Mouse (Mus musculus) intestine, embryonic 15.5 days (tissue): Measurements from ENCODE around the gene Rnaseh2c. TPM values are rescaled to one million over a fixed set of nuclear protein-coding genes. Genes with fewer than 3 reads are reported as not detected.
A peak's percentile ranks its signal among the peaks of the same experiment; 100 is the strongest.

ENCODE experiments used
- ATAC-seq: fragments of 200-750 bp; cut with Nextera tagmentation; 2 replicates; pipeline ENCODE4 v1.8.0; 2017; ENCODE audit warnings: moderate TSS enrichment, moderate library complexity
- H3K27ac ChIP-seq: fragments of 300-500 bp; sonication (generic); 2 replicates; pipeline ENCODE4 v1.5.1; 2015; ENCODE audit warnings: mild to moderate bottlenecking, inconsistent platforms
- H3K27me3 ChIP-seq: fragments of 300-500 bp; sonication (generic); replicated peaks from 2 replicates; pipeline ENCODE4 v1.6.1; 2015; ENCODE audit warnings: inconsistent platforms
- H3K36me3 ChIP-seq: fragments of 300-500 bp; sonication (generic); 2 replicates; pipeline ENCODE4 v1.6.1; 2015; ENCODE audit warnings: inconsistent platforms
- H3K4me1 ChIP-seq: fragments of 300-500 bp; sonication (generic); replicated peaks from 2 replicates; pipeline ENCODE4 v1.6.1; 2015; ENCODE audit warnings: inconsistent platforms
- H3K4me2 ChIP-seq: fragments of 300-500 bp; sonication (generic); replicated peaks from 2 replicates; pipeline ENCODE4 v1.6.1; 2015; ENCODE audit warnings: mild to moderate bottlenecking, inconsistent platforms
- H3K4me3 ChIP-seq: fragments of 300-500 bp; sonication (generic); replicated peaks from 2 replicates; pipeline ENCODE4 v1.5.1; 2015; ENCODE audit warnings: inconsistent platforms
- H3K9ac ChIP-seq: fragments of 300-500 bp; sonication (generic); 2 replicates; pipeline ENCODE4 v1.6.1; 2015; ENCODE audit warnings: inconsistent platforms
- H3K9me3 ChIP-seq: fragments of 300-500 bp; sonication (generic); 2 replicates; pipeline ENCODE4 v1.6.1; 2016; ENCODE audit warnings: inconsistent platforms
- WGBS: fragments of 180-500 bp; shearing (Covaris S2); methylation state at CpG from one replicate; pipeline ENCODE4 v1.1.7; 2015; 5-methylcytosine and 5-hydroxymethylcytosine counted together
- polyA plus RNA-seq: library from polyadenylated mRNA; unstranded; fragments of >200 nt; fragmentation: Nextera tagmentation; extraction: Ambion mirVana; gene quantifications from 2 replicates; pipeline ENCODE4 v1.2.1, GENCODE M21; 2015

Rnaseh2c gene
- polyA plus RNA-seq, 1 experiment from 2014 or later, result 149 TPM

GRCm38 (mm10) chr19:5612762-5613411, 11.2 kb downstream of the Rnaseh2c start:
- 70% methylated on average over 3 of the region's 3 CpGs for WGBS
- H3K4me3 ChIP-seq, result no peak overlapping the region
- ATAC-seq, result no peak
- H3K9ac ChIP-seq, result no peak overlapping the region
- H3K27me3 ChIP-seq, result no peaks in the 10 kb centered on the region
- peaks cover 8% of the 10 kb centered on the region for H3K36me3 ChIP-seq
- H3K4me1 ChIP-seq, result peaks cover 9% of the 10 kb centered on the region; the same call in 1 of the 2 replicates
- H3K9me3 ChIP-seq, result no peaks in the 10 kb centered on the region
- H3K4me2 ChIP-seq, result no peak overlapping the region
- H3K27ac ChIP-seq, result no peak overlapping the region

- 0 out of 2 replicates have a peak, but pooled peaks cover 2% of the 10 kb centered on the region for H3K4me1 ChIP-seq
- H3K9ac ChIP-seq, result no peak overlapping the region
- no peak overlapping the region for H3K4me2 ChIP-seq
- no peak overlapping the region for H3K27ac ChIP-seq
- H3K9me3 ChIP-seq, result no peaks in the 10 kb centered on the region
- H3K36me3 ChIP-seq, result no peaks in the 10 kb centered on the region
- no peaks in the 10 kb centered on the region for H3K27me3 ChIP-seq
- no peak for ATAC-seq
- H3K4me3 ChIP-seq, result no peak overlapping the region
- 62% methylated on average over 2 of the region's 2 CpGs for WGBS
Measured at GRCm38 (mm10) chr19:5614953-5615352, 13.3 kb downstream of the Rnaseh2c start.

- Histone ChIP-seq H3K4me2 (no peak overlapping the region), H3K9ac (no peak overlapping the region), H3K27me3 (no peaks in the 10 kb centered on the region), H3K27ac (no peak overlapping the region), H3K4me3 (no peak overlapping the region), H3K36me3 (no peaks in the 10 kb centered on the region), H3K4me1 (no peaks in the 10 kb centered on the region), H3K9me3 (no peaks in the 10 kb centered on the region)
- no peak for ATAC-seq
- WGBS, result 85% methylated on average over 4 of the region's 4 CpGs
Measured at GRCm38 (mm10) chr19:5620007-5620406, 18.3 kb downstream of the Rnaseh2c start.

GRCm38 (mm10) chr19:5621884-5622283, 20.2 kb downstream of the Rnaseh2c start:
- no peaks in the 10 kb centered on the region for H3K27me3 ChIP-seq
- H3K4me3 ChIP-seq, result no peak overlapping the region
- no peak overlapping the region for H3K9ac ChIP-seq
- no peak overlapping the region for H3K27ac ChIP-seq
- WGBS, result 74% methylated on average over 5 of the region's 5 CpGs
- no peaks in the 10 kb centered on the region for H3K36me3 ChIP-seq
- no peaks in the 10 kb centered on the region for H3K9me3 ChIP-seq
- no peak for ATAC-seq
- no peaks in the 10 kb centered on the region for H3K4me1 ChIP-seq
- no peak overlapping the region for H3K4me2 ChIP-seq

- Histone ChIP-seq H3K4me1 (no peaks in the 10 kb centered on the region), H3K9ac (no peak overlapping the region), H3K9me3 (no peaks in the 10 kb centered on the region), H3K4me3 (no peak overlapping the region), H3K27ac (no peak overlapping the region), H3K4me2 (no peak overlapping the region), H3K27me3 (no peaks in the 10 kb centered on the region), H3K36me3 (no peaks in the 10 kb centered on the region)
- ATAC-seq, result no peak
- 84% methylated on average over 8 of the region's 8 CpGs for WGBS
Measured at GRCm38 (mm10) chr19:5625311-5625710, 23.6 kb downstream of the Rnaseh2c start.

- Histone ChIP-seq H3K4me3 (no peak overlapping the region), H3K36me3 (no peaks in the 10 kb centered on the region), H3K27me3 (no peaks in the 10 kb centered on the region), H3K4me2 (no peak overlapping the region), H3K9ac (no peak overlapping the region), H3K9me3 (no peaks in the 10 kb centered on the region), H3K27ac (no peak overlapping the region), H3K4me1 (no peaks in the 10 kb centered on the region)
- no peak for ATAC-seq
Measured at GRCm38 (mm10) chr19:5629907-5630306, 28.2 kb downstream of the Rnaseh2c start.

GRCm38 (mm10) chr19:5632120-5632519, 30.4 kb downstream of the Rnaseh2c start:
- no peaks in the 10 kb centered on the region for H3K27me3 ChIP-seq
- H3K9me3 ChIP-seq, result no peaks in the 10 kb centered on the region
- WGBS, result 78% methylated on average over 9 of the region's 9 CpGs
- no peak overlapping the region for H3K27ac ChIP-seq
- no peak overlapping the region for H3K4me2 ChIP-seq
- no peak overlapping the region for H3K9ac ChIP-seq
- no peaks in the 10 kb centered on the region for H3K36me3 ChIP-seq
- H3K4me1 ChIP-seq, result peaks cover 5% of the 10 kb centered on the region; the same call in 1 of the 2 replicates
- no peak overlapping the region for H3K4me3 ChIP-seq
- no peak for ATAC-seq

- Histone ChIP-seq H3K27ac (no peak overlapping the region), H3K27me3 (no peaks in the 10 kb centered on the region), H3K36me3 (peaks cover 17% of the 10 kb centered on the region), H3K4me2 (peak overlapping the region; percentile 91; the same call in 1 of the 2 replicates), H3K9ac (no peak overlapping the region), H3K9me3 (no peaks in the 10 kb centered on the region), H3K4me1 (peaks cover 19% of the 10 kb centered on the region), H3K4me3 (no peak overlapping the region)
- no peak for ATAC-seq
- WGBS, result 77% methylated on average over 7 of the region's 7 CpGs
Measured at GRCm38 (mm10) chr19:5636036-5636570, 34.4 kb downstream of the Rnaseh2c start.

- H3K9ac ChIP-seq, result peak overlapping the region; percentile 90
- H3K9me3 ChIP-seq, result no peaks in the 10 kb centered on the region
- H3K27me3 ChIP-seq, result no peaks in the 10 kb centered on the region
- peak; percentile 11; the same call in 1 of the 2 replicates for ATAC-seq
- peak overlapping the region; percentile 87 for H3K4me3 ChIP-seq
- H3K27ac ChIP-seq, result peak overlapping the region; percentile 90
- peak overlapping the region; percentile 91 for H3K4me2 ChIP-seq
- H3K4me1 ChIP-seq, result peaks cover 19% of the 10 kb centered on the region
- WGBS, result 41% methylated on average over 12 of the region's 12 CpGs
- H3K36me3 ChIP-seq, result peaks cover 22% of the 10 kb centered on the region
Measured at GRCm38 (mm10) chr19:5636571-5637041, 34.9 kb downstream of the Rnaseh2c start.

- peaks cover 19% of the 10 kb centered on the region for H3K4me1 ChIP-seq
- peak within 1 kb of the TSS; percentile 91 for H3K4me2 ChIP-seq
- H3K9me3 ChIP-seq, result no peaks in the 10 kb centered on the region
- peaks cover 28% of the 10 kb centered on the region for H3K36me3 ChIP-seq
- H3K27me3 ChIP-seq, result no peaks in the 10 kb centered on the region
- H3K9ac ChIP-seq, result peak within 1 kb of the TSS; percentile 90
- WGBS, result under 1% methylated on average over 96 of the region's 109 CpGs
- H3K27ac ChIP-seq, result peak within 1 kb of the TSS; percentile 90
- H3K4me3 ChIP-seq, result peak within 1 kb of the TSS; percentile 87
- ATAC-seq, result peak; percentile 92
Measured at GRCm38 (mm10) chr19:5637069-5638047, 35.7 kb downstream of the Rnaseh2c start, which contains the start of gene Rela. Gene Rela, plus strand, starts transcription at chr19:5637483.

- H3K27me3 ChIP-seq, result no peaks in the 10 kb centered on the region
- peak overlapping the region; percentile 91 for H3K4me2 ChIP-seq
- peak overlapping the region; percentile 90 for H3K9ac ChIP-seq
- peaks cover 19% of the 10 kb centered on the region for H3K4me1 ChIP-seq
- no peaks in the 10 kb centered on the region for H3K9me3 ChIP-seq
- peaks cover 36% of the 10 kb centered on the region for H3K36me3 ChIP-seq
- no peak overlapping the region for H3K27ac ChIP-seq
- 86% methylated on average over 18 of the region's 18 CpGs for WGBS
- no peak for ATAC-seq
- peak overlapping the region; percentile 87 for H3K4me3 ChIP-seq
Measured at GRCm38 (mm10) chr19:5638416-5639005, 36.8 kb downstream of the Rnaseh2c start.

GRCm38 (mm10) chr19:5640339-5640738, 38.7 kb downstream of the Rnaseh2c start:
- Histone ChIP-seq H3K9ac (no peak overlapping the region), H3K4me3 (no peak overlapping the region)

More at GRCm38 (mm10) chr19:5640339-5640738, 38.7 kb downstream of the Rnaseh2c start:
- Histone ChIP-seq H3K4me1 (peaks cover 19% of the 10 kb centered on the region), H3K27me3 (no peaks in the 10 kb centered on the region), H3K36me3 (peaks cover 40% of the 10 kb centered on the region), H3K27ac (no peak overlapping the region), H3K9me3 (no peaks in the 10 kb centered on the region), H3K4me2 (no peak overlapping the region)
- 45% methylated on average over 9 of the region's 9 CpGs for WGBS
- no peak for ATAC-seq
